Mouse (Mus musculus): ENCODE measurements around the gene Ttc28.

- TF ChIP-seq POLR2A (IDR thresholded peaks at IDR 0.05; ENCODE audit: control insufficient read depth, extremely low read depth, insufficient read depth, low read length, poor library complexity) (no peak), CTCF (IDR thresholded peaks at IDR 0.05; ENCODE audit: borderline replicate concordance, control insufficient read depth, extremely low read depth, insufficient read depth, low read length, poor library complexity) (no peak)
Measured at GRCm38 (mm10) chr5:111315061-111315460, 435.5 kb downstream of the Ttc28 start.
